Mouse (Mus musculus) C2C12 (cell line): ENCODE measurements around the gene Cebpe. TPM values are rescaled to one million over a fixed set of nuclear protein-coding genes. Genes with fewer than 3 reads are reported as not detected.

Source experiments
- H3K27me3 ChIP-seq: one replicate; pipeline ENCODE4 v1.6.1; 2011; ENCODE audit not compliant: control insufficient read depth, insufficient read depth, insufficient read length
- H3K36me3 ChIP-seq: one replicate; pipeline ENCODE4 v1.6.1; 2011; ENCODE audit not compliant: control insufficient read depth, insufficient read depth
- H3K4me3 ChIP-seq: one replicate; pipeline ENCODE4 v1.5.1; 2011; ENCODE audit warnings: mild to moderate bottlenecking, control low read depth; ENCODE audit not compliant: poor library complexity, insufficient read depth, severe bottlenecking
- H3K79me2 ChIP-seq: one replicate; pipeline ENCODE4 v1.6.1; 2011; ENCODE audit not compliant: control insufficient read depth, insufficient read depth
- H3K79me3 ChIP-seq: one replicate; pipeline ENCODE4 v1.6.1; 2011; ENCODE audit warnings: low read depth, control low read depth
- H3ac ChIP-seq: one replicate; pipeline ENCODE3; 2011; ENCODE audit warnings: low read depth; ENCODE audit not compliant: control insufficient read depth, insufficient read length
- CEBPB ChIP-seq: IDR thresholded peaks from one replicate; pipeline ENCODE4 v1.6.1; 2011; ENCODE audit warnings: low read depth, mild to moderate bottlenecking, control low read depth, moderate library complexity
- CTCF ChIP-seq: IDR thresholded peaks from one replicate; pipeline ENCODE4 v1.5.1; 2011; ENCODE audit not compliant: control insufficient read depth, insufficient read depth, insufficient read length
- FOSL1 ChIP-seq: IDR thresholded peaks from one replicate; pipeline ENCODE4 v1.8.0; 2011; ENCODE audit warnings: mild to moderate bottlenecking, low read length; ENCODE audit not compliant: poor library complexity, insufficient read depth, severe bottlenecking
- MAX ChIP-seq: IDR thresholded peaks from one replicate; pipeline ENCODE4 v1.6.1; 2011; ENCODE audit warnings: mild to moderate bottlenecking, control low read depth
- MYOD1 ChIP-seq: IDR thresholded peaks from one replicate; pipeline ENCODE4 v1.6.1; 2011; ENCODE audit warnings: low read depth; ENCODE audit not compliant: control insufficient read depth, insufficient read length
- MYOG ChIP-seq: IDR thresholded peaks from one replicate; pipeline ENCODE4 v1.6.1; 2011; ENCODE audit not compliant: control insufficient read depth, insufficient read length; ENCODE audit errors: extremely low read depth
- USF1 ChIP-seq: IDR thresholded peaks from one replicate; pipeline ENCODE4 v1.6.1; 2011; ENCODE audit warnings: low read depth, mild to moderate bottlenecking, control low read depth, moderate library complexity
- long read RNA-seq, 2 experiments: library from polyadenylated mRNA; unstranded; transcript quantifications; one replicate each; pipeline ENCODE4 v2.0.0; 2019 to 2020
- polyA plus RNA-seq: library from polyadenylated mRNA; unstranded; fragments of >200 nt; fragmentation: generic; extraction: Trizol; gene quantifications from one replicate; pipeline ENCODE4 v1.2.1, GENCODE M21; 2012; ENCODE audit warnings: missing spikeins

Gene Cebpe
- polyA plus RNA-seq: not detected
- long read RNA-seq, experiment 1: 0 reads
- long read RNA-seq, experiment 2: 0 reads

GRCm38 (mm10) chr14:54712074-54712473, at the start of gene Cebpe:
TSS of gene Cebpe (minus strand) at chr14:54712174.
- Histone ChIP-seq H3K27me3 (peaks cover 61% of the 10 kb centered on the region), H3ac (no peak within 1 kb of the TSS), H3K79me2 (no peaks in the 10 kb centered on the region), H3K36me3 (no peaks in the 10 kb centered on the region), H3K4me3 (no peak within 1 kb of the TSS), H3K79me3 (no peaks in the 10 kb centered on the region)
- no peak for TF ChIP-seq USF1
- no peak for TF ChIP-seq MAX
- no peak for TF ChIP-seq CTCF

GRCm38 (mm10) chr14:54756382-54756781, 44.4 kb upstream of the Cebpe start:
- Histone ChIP-seq H3K27me3 (peaks cover 44% of the 10 kb centered on the region), H3K79me3 (no peaks in the 10 kb centered on the region), H3K36me3 (no peaks in the 10 kb centered on the region), H3K79me2 (no peaks in the 10 kb centered on the region), H3ac (no peak overlapping the region), H3K4me3 (no peak overlapping the region)
- TF ChIP-seq MYOD1: no peak
- no peak for TF ChIP-seq CTCF
- no peak for TF ChIP-seq FOSL1
- TF ChIP-seq MYOG: no peak
- TF ChIP-seq USF1: no peak
- no peak for TF ChIP-seq CEBPB
- no peak for TF ChIP-seq MAX

DNA sequence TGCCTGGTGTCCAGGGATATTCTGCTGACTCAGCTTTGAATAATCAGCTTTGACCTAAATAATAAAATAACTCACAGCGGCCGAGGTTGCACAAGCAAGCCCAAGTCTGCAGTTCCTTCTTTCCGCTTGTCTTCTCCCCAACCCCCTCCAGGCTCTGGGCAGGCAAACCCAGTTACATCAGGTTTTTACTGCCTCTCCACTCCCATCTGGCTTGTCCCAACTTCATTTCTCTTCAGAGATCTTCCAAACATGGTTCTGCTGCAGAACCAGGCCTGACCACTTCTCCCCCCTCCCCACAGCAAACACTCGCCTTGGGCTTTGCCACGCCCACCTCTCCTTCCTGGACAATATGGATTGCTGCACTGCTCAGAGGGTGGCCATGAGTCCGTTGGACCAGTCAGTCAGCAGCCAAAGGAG, 42.6 kb upstream of the Cebpe start:
- no peak for TF ChIP-seq MYOG
- no peak for TF ChIP-seq MYOD1
- no peak for TF ChIP-seq MAX
- TF ChIP-seq CEBPB: no peak
- TF ChIP-seq USF1: no peak
- TF ChIP-seq FOSL1: no peak
- TF ChIP-seq CTCF: no peak
- Histone ChIP-seq H3K36me3 (no peaks in the 10 kb centered on the region), H3ac (no peak overlapping the region), H3K79me2 (no peaks in the 10 kb centered on the region), H3K4me3 (no peak overlapping the region), H3K27me3 (peaks cover 53% of the 10 kb centered on the region), H3K79me3 (no peaks in the 10 kb centered on the region)

GRCm38 (mm10) chr14:54753986-54754601, 42.1 kb upstream of the Cebpe start:
- no peaks in the 10 kb centered on the region for H3K36me3 ChIP-seq
- H3K4me3 ChIP-seq: no peak overlapping the region
- H3K79me2 ChIP-seq: no peaks in the 10 kb centered on the region
- H3ac ChIP-seq: no peak overlapping the region
- TF ChIP-seq FOSL1: no peak
- TF ChIP-seq CTCF: no peak
- TF ChIP-seq USF1: no peak
- TF ChIP-seq MYOD1: no peak
- TF ChIP-seq MYOG: no peak
- TF ChIP-seq CEBPB: no peak
- TF ChIP-seq MAX: no peak
- no peaks in the 10 kb centered on the region for H3K79me3 ChIP-seq
- H3K27me3 ChIP-seq: peaks cover 51% of the 10 kb centered on the region

GRCm38 (mm10) chr14:54752938-54753337, 41.0 kb upstream of the Cebpe start:
- no peak overlapping the region for H3K4me3 ChIP-seq
- no peaks in the 10 kb centered on the region for H3K36me3 ChIP-seq
- TF ChIP-seq MYOD1 (no peak), CTCF (no peak), MAX (no peak), USF1 (no peak), MYOG (no peak), FOSL1 (no peak), CEBPB (no peak)
- peaks cover 42% of the 10 kb centered on the region for H3K27me3 ChIP-seq
- H3K79me2 ChIP-seq: no peaks in the 10 kb centered on the region
- no peak overlapping the region for H3ac ChIP-seq
- H3K79me3 ChIP-seq: no peaks in the 10 kb centered on the region

DNA sequence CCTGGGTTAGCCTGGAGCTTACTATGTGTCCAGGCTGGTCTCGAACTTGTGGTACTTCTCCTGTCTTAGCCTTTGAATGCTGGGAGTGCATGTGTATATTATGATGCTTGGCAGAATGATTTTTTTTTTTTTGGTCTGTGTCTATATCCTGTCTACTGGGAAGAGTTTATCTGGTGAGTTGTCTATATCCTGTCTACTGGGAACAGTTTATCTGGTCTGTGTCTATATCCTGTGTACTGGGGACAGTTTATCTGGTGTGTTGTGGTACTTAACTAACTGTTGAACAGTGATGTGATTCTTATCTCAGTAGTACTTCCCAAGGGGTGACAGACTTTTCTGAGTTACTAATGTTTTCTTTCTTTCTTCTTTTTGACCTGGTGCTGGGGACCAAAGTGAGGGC, 39.8 kb upstream of the Cebpe start:
- TF ChIP-seq MYOD1: no peak
- TF ChIP-seq FOSL1: no peak
- TF ChIP-seq CTCF: no peak
- TF ChIP-seq USF1: no peak
- TF ChIP-seq CEBPB: no peak
- TF ChIP-seq MYOG: no peak
- no peak for TF ChIP-seq MAX
- no peak overlapping the region for H3K4me3 ChIP-seq
- H3ac ChIP-seq: no peak overlapping the region
- no peaks in the 10 kb centered on the region for H3K79me2 ChIP-seq
- H3K79me3 ChIP-seq: no peaks in the 10 kb centered on the region
- H3K36me3 ChIP-seq: no peaks in the 10 kb centered on the region
- peaks cover 37% of the 10 kb centered on the region for H3K27me3 ChIP-seq
